Mouse (Mus musculus): ENCODE results near the gene Afap1l2.

DNA sequence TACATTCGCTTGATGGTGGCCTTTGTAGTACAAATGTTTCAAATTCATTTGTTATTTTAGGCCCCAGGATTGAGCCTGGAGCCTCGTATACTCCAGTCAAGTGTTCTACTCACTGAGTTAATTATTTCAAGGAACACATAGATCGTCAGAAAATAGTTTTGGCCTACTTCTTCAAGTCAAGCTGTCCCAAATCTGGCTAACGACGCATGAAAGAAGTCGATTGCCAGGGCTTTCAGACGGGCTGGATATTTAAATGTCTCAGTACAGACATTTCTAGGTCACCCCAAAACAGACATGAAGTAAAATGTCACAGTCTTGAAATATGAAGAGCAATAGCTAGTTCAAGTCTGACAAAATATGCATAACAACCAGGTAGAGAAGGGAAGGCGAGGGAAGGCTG, 44.9 kb upstream of the Afap1l2 start:
- no peak for TF ChIP-seq MAFK (IDR thresholded peaks at IDR 0.05; ENCODE audit: insufficient read depth, low read depth, low read length)
- no peak for TF ChIP-seq ZC3H11A (IDR thresholded peaks at IDR 0.05; ENCODE audit: borderline replicate concordance, low read depth, low read length)
- no peak for TF ChIP-seq ZNF384 (IDR thresholded peaks at IDR 0.05; ENCODE audit: low read depth, low read length)
- no peak for TF ChIP-seq CHD2 (IDR thresholded peaks at IDR 0.05; ENCODE audit: low read depth, low read length)
- TF ChIP-seq HCFC1 (IDR thresholded peaks at IDR 0.05; ENCODE audit: borderline replicate concordance, insufficient read depth, low read length), result no peak
